Mouse (Mus musculus) cerebral cortex, adult 2 months (tissue): Measurements from ENCODE around the gene Marcksl1.

Source experiments
- WGBS: fragments of 180-500 bp; shearing (Covaris S2); methylation state at CpG from one replicate; pipeline ENCODE4 v1.1.7; 2018; 5-methylcytosine and 5-hydroxymethylcytosine counted together

Gene Marcksl1

DNA sequence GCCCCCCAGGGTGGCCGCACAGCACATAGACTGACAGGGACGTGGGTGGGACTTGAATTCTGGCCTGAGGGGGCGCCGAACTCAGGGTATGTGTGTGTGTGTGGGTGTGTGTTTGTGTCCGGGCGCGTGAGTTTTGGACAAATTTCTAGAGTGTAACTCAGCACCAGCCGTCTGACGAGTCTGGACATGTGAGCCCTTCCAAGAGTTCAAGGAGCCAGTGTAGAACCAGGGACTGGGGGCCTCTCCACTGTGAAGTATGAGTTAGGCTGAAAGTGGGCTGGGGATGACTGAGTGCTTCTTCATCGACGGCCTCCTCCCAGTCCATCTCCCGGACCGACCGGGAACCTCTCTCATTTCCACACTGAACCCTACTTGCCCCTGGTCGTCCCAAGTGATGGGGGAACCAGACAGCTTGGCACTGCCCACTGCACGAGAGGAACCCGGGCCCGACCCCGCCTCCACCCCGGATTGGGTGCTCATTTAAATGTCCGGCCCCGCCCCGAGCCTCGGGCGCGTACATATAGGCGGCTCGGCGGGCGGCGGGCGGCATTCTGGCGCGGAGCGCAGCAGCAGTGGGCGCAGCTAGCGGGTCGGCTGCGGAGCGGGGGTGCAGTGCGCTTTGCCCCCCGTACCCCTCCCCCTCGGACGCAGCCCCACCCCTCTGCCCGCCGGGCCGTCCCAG, at the start of gene Marcksl1:
Gene Marcksl1, plus strand, starts transcription at position 496 of the 682 bp plus-strand sequence.
- 10% methylated on average over 47 of the region's 47 CpGs for WGBS

DNA sequence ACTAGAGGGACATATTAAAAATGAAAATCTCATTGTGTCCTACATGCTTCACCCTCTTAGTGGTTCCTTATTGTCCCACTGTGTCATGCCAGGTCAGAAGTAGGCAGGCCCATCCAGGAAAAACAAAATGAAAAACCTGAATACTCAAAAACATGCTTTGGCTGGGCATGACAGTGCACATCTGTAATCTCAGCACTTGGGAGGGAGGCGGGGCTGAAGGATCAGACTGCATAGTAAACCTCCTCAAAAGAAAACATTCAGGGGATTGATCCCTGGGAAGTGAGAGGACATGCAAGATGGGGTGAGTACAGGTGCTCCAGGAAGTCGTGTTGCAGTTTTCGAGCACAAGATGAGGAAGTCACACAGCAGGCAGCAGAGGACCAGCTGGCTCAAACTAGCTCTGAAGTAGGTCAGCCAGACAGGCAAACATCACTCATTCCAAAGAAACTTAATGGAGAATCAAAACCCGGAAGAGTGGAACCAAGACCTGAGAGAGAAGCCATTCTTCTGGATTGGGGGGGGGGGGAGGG, 49.0 kb upstream of the Marcksl1 start:
- WGBS = 59% methylated on average over 4 of the region's 4 CpGs

DNA sequence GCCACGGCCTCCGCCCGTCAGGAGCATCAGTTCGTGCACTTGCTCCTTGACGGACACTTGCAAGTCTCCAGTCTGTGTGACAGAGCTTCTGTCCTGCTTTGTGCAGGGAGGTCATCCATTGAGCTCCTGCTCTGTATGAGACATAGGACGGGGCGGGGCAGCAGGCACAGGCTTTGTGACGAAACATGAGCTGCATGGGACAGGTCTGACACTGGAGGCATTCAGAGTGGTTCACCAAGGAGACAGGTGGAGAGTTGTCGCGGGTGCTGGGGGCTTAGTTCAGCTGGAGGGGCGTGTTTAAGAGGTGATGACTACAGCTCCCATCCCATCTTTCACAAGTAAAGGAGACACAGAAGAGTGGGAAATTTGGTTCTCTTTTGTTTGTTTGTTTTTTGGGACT, 37.3 kb upstream of the Marcksl1 start:
- WGBS = 94% methylated on average over 11 of the region's 11 CpGs

DNA sequence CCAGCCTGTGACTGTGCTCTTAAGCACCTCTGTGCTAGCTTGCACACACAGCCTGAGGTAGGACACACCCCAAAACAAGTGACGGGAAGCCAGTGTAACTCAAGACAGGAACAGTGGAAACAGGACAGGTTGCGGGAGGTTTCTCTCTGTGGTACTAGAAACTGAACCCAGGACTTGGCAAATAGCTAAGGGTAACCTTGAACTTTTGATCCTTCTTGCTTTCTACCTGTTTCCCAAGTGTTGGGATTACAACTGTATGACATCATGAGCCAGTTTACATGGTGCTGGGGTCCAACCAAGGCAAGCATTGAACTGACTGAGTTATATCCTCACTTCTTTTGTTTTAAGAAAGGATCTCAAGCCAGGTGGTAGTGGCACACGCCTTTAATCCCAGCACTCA, 33.5 kb upstream of the Marcksl1 start:
- WGBS = 96% methylated on average over 3 of the region's 3 CpGs

DNA sequence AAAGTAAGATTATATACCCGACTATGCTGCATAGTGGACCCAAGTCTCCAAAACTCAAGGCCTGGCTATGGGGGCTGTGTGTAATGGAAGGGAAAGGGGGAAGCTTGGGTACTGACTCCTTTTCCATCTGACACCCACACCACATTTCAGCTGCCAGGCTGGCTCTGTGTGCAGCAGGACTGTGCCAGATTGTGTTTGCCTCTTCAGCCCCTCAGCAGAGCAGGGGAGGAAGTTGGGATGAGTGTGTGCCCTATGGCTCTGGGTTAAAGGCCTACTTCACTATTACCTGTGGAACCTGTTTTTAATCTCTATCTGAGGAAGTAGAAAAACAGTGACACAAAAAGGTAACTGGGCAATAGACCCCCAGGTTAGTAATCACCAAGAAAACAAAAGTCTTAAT, 32.3 kb upstream of the Marcksl1 start:
- WGBS = 59% methylated on average over 1 of the region's 1 CpGs

DNA sequence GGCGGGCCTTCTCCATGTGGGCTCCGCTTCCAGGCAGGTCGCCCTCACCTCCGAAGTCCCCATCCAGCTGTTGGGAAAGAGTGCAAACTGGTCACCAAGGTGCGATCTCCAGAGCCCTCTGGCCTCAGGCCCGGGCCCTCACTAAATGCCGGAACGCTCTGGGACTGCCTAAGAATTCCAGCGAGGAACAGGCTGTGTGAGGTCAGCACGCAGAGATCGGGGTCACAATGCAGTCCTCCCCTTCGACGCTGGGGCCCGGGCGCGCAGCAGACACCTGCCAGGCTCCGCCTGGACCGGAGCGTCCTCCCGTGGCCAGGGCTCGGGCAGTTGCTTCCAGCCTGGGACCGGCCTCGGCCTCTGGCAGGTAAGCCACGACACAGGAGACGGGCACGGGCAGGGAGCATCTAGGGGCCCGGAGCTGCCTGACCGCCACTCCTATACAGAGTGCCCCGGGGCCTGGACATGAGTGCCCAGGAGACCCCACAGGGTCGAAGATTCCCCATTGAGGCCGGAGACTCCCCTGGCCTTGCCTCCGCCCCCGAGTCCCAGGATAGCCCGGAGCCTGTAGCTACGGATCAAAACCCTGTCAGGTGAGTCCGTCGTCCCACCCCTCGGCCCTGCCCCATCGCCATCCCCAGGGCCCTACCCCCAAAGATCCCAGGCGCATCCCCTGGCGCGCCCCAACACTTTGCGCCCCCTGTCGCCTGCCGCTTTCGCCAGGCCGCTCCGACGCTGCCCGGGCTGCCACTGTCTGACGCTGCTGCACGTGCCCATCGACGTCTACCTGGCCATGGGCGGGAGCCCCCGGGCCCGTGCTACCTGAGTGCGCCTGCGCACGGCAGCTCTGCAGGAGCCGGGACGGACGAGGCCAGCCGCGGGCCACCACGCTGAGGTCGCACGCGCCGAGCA, 22.2 kb upstream of the Marcksl1 start, which contains the start of the genes Tssk3 and Fam229a:
Gene Tssk3, minus strand, starts transcription at position 51 of the 909 bp plus-strand sequence.
Gene Fam229a, plus strand, starts transcription at position 219 of the 909 bp plus-strand sequence.
- 17% methylated on average over 70 of the region's 70 CpGs for WGBS

DNA sequence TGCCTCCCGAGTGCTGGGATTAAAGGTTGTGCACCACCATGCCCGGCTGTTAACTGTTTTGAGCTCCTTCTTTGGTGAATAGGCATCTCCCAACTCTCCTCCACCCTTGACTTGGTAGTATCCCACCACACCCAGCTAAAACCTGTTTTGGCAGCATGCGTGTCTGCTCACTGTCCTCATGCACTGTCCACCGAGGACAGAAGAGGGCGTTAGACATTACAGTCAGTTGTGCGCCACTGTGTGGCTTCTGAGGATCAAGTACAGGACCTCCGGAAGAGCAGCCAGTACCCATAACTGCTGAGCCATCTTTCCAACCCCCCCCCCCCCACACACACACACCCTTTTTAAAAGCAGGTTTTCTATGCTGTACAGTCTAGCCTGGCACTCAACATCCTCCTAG, 18.7 kb upstream of the Marcksl1 start:
- 60% methylated on average over 7 of the region's 7 CpGs for WGBS

DNA sequence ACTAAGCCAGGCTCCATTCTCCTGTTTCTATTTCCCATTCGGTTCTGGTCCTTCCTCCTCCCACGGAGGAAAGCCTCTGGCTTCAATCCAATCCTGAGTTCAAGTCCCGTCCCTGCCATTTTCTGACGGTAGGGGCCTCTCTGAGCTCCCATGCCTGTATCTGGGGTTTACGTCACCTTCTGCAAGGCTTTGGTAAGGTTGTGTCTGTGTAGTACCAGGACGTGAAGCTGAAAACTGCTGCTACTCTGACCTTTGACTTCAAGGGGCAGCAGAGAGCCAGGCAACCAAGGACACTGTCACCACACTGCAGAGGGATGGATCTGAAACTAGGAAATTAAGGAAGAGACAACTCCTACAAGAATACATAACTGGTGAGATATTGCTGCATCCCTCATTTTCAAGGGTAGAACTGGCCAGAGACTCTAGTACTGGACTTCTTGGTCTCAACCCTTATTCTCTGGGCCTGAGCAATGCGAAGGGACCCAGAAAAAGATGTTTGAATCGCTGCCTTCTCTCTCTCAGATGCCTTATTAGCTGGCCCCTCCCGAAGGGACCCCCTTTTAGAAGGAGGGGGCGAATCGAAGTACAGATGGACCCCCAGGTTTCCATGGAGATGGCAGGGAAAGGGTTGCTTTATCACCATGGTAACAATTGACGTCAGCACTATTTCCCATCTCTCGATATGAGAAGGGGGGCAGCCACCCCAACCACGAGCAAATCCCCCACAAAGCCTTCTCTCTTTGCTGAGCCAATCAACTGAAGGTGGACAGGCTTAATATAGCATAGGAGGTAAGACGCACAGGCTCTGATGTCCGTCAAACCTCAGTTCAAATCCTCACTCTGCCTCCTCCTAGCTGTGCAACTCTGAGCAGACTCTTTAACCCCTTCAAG, 17.5 kb upstream of the Marcksl1 start:
- 14% methylated on average over 16 of the region's 16 CpGs for WGBS

DNA sequence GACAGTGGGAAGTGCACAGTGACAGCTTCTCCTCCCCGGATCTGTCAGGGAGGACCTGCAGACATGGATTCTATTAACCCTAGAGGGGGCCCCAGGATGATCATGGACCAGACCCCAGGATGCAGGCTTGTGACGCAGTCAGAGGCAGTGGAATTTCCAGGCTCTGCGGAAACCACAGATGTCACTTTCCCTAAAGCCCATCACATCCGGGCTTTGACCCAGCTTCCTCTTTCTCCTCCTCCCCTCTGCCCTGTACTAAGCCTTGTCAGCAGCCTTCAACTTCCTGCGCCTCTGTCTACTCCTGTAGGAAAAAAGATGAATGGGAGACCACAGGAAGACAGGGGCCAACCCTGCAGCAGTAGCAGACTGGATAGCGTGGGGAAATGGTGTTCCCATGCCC, 16.8 kb upstream of the Marcksl1 start:
- WGBS = 30% methylated on average over 6 of the region's 6 CpGs

DNA sequence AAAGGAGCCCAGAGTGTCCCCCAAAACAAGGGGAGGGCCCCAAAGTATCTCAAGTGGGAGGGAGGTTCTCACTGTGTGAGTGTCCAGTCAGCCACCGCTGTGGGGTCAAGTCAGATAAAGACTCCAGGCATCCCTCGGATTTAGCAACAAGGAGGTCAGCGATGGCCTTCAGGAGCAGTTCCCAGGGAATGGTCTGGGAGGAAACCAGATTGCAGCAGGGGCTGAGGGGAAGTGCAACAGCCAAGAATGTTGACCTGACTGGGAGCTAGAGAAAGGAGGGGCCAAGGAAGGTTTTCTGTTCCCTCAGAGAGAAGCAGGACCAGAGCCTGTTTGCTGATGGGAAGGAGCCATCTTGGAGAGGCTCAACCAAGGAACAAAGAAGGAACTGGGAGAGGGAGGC, 14.4 kb upstream of the Marcksl1 start:
- WGBS = 87% methylated on average over 3 of the region's 3 CpGs

DNA sequence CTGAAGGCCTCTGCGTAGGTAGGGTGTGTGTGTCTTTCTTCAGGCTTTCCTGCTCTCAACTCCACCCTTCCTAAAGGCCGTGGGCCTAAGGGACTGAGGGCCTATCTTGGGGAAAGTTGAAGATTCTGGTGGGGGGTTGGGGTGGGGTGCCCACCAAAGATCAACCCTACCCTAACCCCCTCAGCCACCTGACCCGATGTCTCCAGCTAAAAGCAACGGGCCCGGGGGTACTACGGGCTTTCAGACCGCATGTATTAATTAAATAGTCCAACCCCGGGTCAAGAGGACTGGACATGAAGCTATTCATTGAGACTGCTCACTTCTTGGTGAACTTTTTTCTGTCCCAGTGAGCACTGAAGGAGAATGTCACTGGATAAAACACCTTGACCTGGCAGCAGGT, 13.4 kb upstream of the Marcksl1 start:
- WGBS = 81% methylated on average over 8 of the region's 8 CpGs

DNA sequence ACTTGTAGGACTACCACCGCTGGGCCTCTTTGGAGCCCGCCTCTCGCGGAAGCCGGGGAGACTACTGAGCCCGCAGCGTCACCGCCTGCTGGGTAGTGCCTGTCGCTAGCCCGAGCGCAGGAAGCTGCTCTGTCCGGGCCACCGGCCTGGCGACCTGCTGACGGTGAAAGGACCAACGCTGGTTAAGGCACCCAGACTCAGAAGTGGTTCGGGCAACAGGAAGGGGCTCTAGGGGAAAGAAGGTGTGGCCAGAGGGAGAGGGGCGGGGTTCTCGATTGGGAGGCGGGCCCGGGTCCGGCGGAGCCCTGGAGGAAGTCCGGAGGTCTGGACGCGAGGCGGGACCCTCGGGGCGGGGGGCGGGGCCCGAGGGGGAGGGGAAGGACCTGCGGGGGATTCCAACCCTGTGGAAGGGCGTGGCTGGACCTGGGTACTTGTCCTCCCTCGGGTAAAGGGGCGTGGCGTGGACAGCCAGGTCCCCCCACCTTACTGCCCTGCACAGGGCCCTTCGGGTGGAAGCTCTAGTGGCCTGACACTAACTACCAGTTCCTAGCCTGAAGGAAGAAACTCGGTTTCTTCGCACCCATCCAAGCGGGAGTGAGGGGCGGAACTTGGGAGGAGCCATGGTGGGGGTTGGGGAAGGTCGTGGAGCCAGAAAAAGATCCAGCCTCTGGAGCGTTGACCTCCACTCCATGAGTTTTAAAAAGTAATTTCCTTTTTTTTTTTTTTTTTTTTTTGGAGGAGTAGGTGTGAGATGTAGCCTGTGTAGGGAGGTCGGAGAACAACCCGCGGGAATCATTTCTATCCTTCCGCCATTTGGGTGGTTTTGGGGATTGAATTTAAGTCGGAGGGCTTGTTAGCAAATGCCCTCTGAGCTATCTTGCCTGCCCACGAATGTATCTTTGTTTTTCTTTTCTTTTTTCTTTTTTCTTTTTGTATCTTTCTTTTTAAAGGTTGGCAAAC, 12.5 kb upstream of the Marcksl1 start:
- 2% methylated on average over 48 of the region's 49 CpGs for WGBS

DNA sequence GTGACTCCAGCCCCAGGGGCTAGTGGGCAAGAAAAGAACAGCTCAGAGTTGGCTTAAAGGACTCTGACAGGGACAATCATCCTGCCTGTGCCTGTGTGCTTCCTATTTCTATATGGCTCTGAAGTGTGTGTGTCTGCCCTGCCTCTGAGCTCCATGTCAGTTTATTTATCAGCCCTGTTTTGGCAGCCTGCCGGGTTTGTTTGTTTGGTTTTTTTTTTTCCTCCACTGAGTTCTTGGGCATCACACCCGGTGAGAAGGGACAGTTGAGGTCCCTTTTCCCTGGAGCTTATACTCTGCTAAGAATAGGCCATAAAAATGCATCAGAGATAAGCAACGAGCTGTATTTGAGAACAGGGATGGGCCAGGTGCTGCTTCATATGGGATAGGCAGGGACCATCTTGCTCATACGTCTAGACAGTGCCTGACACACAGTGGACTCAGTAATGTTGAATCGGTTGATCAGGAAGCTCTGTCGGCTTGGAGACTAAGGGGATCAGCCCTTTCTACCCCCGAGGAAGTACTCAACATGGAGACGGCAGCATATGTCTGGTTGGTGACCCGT, 11.0 kb upstream of the Marcksl1 start:
- 70% methylated on average over 9 of the region's 9 CpGs for WGBS

DNA sequence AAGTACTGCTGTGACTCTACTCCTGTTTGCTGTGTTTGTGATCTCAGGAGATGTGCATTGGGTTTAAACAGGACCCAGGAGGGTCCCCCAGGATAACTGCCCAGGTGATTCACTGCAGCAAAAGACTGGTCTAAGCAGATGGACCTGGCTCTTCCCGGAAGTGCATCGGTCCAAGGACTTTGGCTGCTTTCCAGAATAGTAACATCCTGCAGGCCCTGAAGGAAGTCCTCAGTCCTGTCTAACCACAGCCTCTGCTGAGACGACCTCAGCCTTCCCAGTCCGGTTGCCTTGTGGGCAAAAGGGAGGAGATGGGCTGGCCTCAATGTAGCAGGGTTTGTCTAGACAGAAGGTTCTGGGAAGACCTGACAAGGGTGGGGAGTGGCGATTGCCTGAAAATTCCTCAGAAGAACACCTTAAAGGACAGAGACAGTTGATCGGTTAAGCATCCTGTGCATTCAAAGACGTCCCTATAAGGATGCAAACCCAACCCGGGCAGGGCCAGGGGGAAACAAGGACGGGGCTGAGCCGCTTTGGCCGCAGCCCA, 10.4 kb upstream of the Marcksl1 start:
- WGBS = 72% methylated on average over 11 of the region's 11 CpGs

DNA sequence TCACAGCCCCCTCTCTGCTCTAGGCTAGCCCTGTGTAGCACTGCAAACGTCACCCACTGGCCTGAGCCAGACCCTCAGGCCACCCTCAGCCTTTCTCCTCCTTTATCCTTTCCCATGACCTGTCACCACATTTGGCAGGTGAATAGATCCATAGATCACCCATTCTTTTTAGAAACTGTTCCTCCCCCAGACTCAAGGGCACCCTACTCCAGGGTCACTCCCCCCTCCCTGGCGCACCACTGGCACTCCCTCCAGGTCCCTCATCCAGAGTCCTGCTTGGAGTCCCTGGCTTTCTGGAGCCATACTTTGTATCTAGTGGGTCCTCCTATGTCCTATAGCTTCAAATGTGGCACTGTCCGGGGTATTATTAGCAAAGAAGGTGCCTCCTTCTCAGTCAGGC, 7.9 kb upstream of the Marcksl1 start:
- WGBS = 89% methylated on average over 3 of the region's 3 CpGs

DNA sequence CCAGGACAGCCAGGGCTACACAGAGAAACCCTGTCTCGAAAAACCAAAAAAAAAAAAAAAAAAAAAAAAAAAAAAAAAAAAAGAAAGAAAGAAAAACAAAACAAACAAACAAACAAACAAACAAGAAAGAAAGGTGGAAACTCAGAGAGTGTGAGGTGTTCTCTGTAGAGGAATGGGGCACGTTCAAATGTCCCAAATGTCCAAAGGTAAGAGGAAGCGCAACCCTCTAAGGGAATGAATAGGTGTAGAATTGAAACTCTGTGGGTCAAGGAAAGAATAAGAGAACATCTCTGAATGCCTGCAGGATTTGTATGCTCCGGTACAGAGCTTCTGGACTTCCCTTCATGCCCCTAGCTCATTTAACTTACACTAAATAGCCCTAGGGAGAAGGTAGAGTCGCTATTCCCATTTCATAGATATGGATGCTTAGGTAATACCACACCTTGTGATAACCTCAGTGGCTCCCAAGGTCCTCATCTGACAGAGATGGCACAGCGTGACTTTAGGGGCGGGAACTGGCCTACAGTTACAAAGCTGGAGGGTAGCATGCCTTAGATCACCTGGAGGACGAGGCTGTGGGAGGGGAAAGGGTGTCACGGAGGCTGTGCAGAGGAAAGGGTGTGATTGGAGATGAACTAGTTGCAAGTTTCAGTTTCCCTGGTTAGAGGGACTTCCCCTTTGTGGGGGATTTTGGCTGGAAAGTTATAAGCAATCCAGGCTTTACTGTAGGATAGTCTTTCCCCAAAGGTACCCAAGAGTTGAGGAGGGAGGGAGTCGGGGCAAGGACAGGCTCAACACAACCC, 5.7 kb upstream of the Marcksl1 start:
- WGBS = 78% methylated on average over 9 of the region's 10 CpGs

DNA sequence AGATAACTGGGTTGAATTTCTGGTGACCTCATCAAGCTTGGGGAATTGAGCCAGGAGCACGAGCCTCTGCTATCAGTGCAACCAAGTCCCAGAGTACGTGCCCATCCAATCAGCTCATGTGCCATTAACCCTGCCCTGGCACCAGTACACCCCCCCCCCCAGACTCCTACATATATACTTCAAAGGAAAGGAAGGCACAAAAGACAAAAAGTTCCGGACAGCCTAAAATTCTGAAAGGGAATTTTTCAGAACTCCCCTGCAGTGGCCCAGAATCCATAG, 5.2 kb upstream of the Marcksl1 start:
- 68% methylated on average over 3 of the region's 3 CpGs for WGBS

DNA sequence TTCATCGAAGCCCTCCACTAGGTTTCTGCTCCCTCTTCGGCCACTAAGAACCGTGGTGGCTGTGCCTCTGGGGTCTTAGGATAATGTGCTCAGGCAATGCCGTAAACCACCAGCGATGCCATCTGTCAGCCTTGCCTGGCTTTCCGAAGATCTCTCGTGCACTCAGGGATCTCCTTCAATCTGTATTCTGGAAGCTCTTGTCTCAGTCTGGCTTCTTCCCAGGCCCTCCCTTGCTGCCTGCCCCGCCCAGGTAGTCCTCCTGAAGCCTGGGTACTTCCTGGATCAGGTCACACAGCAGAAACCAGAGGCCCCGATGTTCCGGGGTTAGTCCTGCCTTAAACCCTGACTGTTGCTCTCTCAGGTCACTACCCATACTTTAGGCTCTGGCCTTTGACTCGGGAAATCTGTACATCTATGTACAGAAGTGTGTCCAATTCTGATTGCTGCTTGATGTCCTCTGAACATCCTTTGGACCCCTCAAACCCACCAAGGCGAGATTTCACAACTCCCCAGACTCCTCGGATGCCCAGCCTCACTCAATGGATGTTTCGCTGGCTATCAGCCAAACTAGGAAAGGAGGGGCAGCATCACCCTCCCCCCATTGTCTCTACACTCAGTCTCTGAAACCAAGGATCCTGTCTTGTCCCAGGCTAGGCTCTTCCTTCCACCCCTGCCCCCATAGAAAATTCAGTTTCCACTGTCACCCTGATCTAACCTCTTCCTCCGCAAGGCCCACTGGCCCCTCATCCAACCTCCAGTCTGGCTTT, 4.4 kb upstream of the Marcksl1 start:
- WGBS = 59% methylated on average over 15 of the region's 15 CpGs
